Mouse (Mus musculus) gastrocnemius, adult 2 months (tissue): ENCODE measurements around the gene Atp2c2. TPM values are rescaled to one million over a fixed set of nuclear protein-coding genes. Genes with fewer than 3 reads are reported as not detected.

ENCODE experiments used
- DNase-seq: peaks from one replicate; pipeline ENCODE4 v3.0.0; 2022
- H3K27ac ChIP-seq: fragments of 200-600 bp; 2 replicates; pipeline ENCODE4 v1.8.1; 2022; ENCODE audit warnings: mild to moderate bottlenecking
- H3K4me3 ChIP-seq: fragments of 200-600 bp; 2 replicates; pipeline ENCODE4 v1.8.1; 2022; ENCODE audit warnings: mild to moderate bottlenecking, moderate library complexity
- CTCF ChIP-seq: fragments of 200-600 bp; IDR thresholded peaks from 2 replicates; pipeline ENCODE4 v1.8.1; 2022; ENCODE audit warnings: antibody characterized with exemption, mild to moderate bottlenecking, moderate library complexity
- intact Hi-C: fragments of 180-260 bp; cut with DNase I; formaldehyde crosslinking; loops from one replicate; pipeline ENCODE4 v1.15.1; 2025
- total RNA-seq, 2 experiments: library from RNA; stranded (reverse); gene quantifications; 2 replicates each; pipeline ENCODE4 v1.2.3; 2021

Gene Atp2c2
- total RNA-seq, 2 experiments from 2014 or later: 0.08 to 0.10 TPM

GRCm38 (mm10) chr8:119783579-119783978, 83.8 kb downstream of the Atp2c2 start:
- TF ChIP-seq CTCF: no peak
- Histone ChIP-seq H3K27ac (no peak overlapping the region), H3K4me3 (no peak overlapping the region)
- intact Hi-C loops: loop anchor here (5.0 kb wide), 1 partner anchor 144 kb away; no protein-coding TSS in a partner anchor
- no peak for DNase-seq

- DNase-seq: no peak
- intact Hi-C loops: loop anchor here (5.0 kb wide), 1 partner anchor 143 kb away; no protein-coding TSS in a partner anchor
- H3K4me3 ChIP-seq: no peak overlapping the region
- H3K27ac ChIP-seq: no peak overlapping the region
- no peak for TF ChIP-seq CTCF
Observed at GRCm38 (mm10) chr8:119784141-119784574, 84.3 kb downstream of the Atp2c2 start.

- no peak for DNase-seq
- Histone ChIP-seq H3K4me3 (no peak overlapping the region), H3K27ac (no peak overlapping the region)
- intact Hi-C loops: loop anchor here (5.0 kb wide), 1 partner anchor 143 kb away; no protein-coding TSS in a partner anchor
- TF ChIP-seq CTCF: no peak
Observed at GRCm38 (mm10) chr8:119784676-119785075, 84.9 kb downstream of the Atp2c2 start.

GRCm38 (mm10) chr8:119785764-119786405, 86.1 kb downstream of the Atp2c2 start:
- Histone ChIP-seq H3K4me3 (no peak overlapping the region), H3K27ac (no peak overlapping the region)
- intact Hi-C loops: no loop called here
- DNase-seq: no peak
- TF ChIP-seq CTCF: no peak

GRCm38 (mm10) chr8:119786871-119787270, 87.1 kb downstream of the Atp2c2 start:
- intact Hi-C loops: no loop called here

GRCm38 (mm10) chr8:119787341-119787740, 87.5 kb downstream of the Atp2c2 start:
- H3K27ac ChIP-seq: no peak overlapping the region
- intact Hi-C loops: no loop called here
- no peak overlapping the region for H3K4me3 ChIP-seq
- no peak for DNase-seq
- TF ChIP-seq CTCF: no peak

More at GRCm38 (mm10) chr8:119786871-119787270, 87.1 kb downstream of the Atp2c2 start:
- Histone ChIP-seq H3K4me3 (no peak overlapping the region), H3K27ac (no peak overlapping the region)
- no peak for TF ChIP-seq CTCF
- DNase-seq: no peak

- no peak for DNase-seq
- intact Hi-C loops: no loop called here
- H3K4me3 ChIP-seq: no peak overlapping the region
- no peak overlapping the region for H3K27ac ChIP-seq
- no peak for TF ChIP-seq CTCF
Observed at GRCm38 (mm10) chr8:119788607-119789381, 89.0 kb downstream of the Atp2c2 start.

GRCm38 (mm10) chr8:119789581-119789980, 89.8 kb downstream of the Atp2c2 start:
- Histone ChIP-seq H3K4me3 (no peak overlapping the region), H3K27ac (no peak overlapping the region)
- TF ChIP-seq CTCF: no peak
- DNase-seq: no peak
- intact Hi-C loops: no loop called here

GRCm38 (mm10) chr8:119791804-119792704, 92.2 kb downstream of the Atp2c2 start:
- Histone ChIP-seq H3K27ac (0 out of 2 replicates have a peak overlapping the region, but pooled peaks have one; percentile 20), H3K4me3 (no peak overlapping the region)
- no peak for TF ChIP-seq CTCF
- intact Hi-C loops: no loop called here
- DNase-seq: peak; percentile 48

GRCm38 (mm10) chr8:119794689-119795088, 94.9 kb downstream of the Atp2c2 start:
- H3K4me3 ChIP-seq: no peak overlapping the region

GRCm38 (mm10) chr8:119795651-119796050, 95.8 kb downstream of the Atp2c2 start:
- TF ChIP-seq CTCF: no peak
- intact Hi-C loops: loop anchor here (5.0 kb wide), 1 partner anchor 42 kb away; no protein-coding TSS in a partner anchor
- H3K4me3 ChIP-seq: no peak overlapping the region
- no peak overlapping the region for H3K27ac ChIP-seq
- no peak for DNase-seq

More at GRCm38 (mm10) chr8:119794689-119795088, 94.9 kb downstream of the Atp2c2 start:
- TF ChIP-seq CTCF: no peak
- no peak overlapping the region for H3K27ac ChIP-seq
- DNase-seq: no peak
- intact Hi-C loops: loop anchor here (5.0 kb wide), 1 partner anchor 43 kb away; no protein-coding TSS in a partner anchor

- intact Hi-C loops: loop anchor here (5.0 kb wide), 1 partner anchor 39 kb away; no protein-coding TSS in a partner anchor
- H3K27ac ChIP-seq: peak overlapping the region; percentile 53; the same call in 1 of the 2 replicates
- peak; percentile 57 for DNase-seq
- no peak for TF ChIP-seq CTCF
- H3K4me3 ChIP-seq: peak overlapping the region; percentile 59
Observed at GRCm38 (mm10) chr8:119798170-119798964, 98.6 kb downstream of the Atp2c2 start.
